Mouse (Mus musculus) CD4-positive, CD25-positive, alpha-beta regulatory T cell, adult 2 months (primary cell): Measurements from ENCODE around the gene Katnal1.

Source experiments
- DNase-seq: peaks from one replicate; pipeline ENCODE4 v3.0.0-alpha.2; 2012; ENCODE audit warnings: low read depth, low spot score

The Katnal1 gene

GRCm38 (mm10) chr5:148927717-148928223 lies 1.4 kb downstream of the Katnal1 start:
- DNase-seq, result no peak

DNA sequence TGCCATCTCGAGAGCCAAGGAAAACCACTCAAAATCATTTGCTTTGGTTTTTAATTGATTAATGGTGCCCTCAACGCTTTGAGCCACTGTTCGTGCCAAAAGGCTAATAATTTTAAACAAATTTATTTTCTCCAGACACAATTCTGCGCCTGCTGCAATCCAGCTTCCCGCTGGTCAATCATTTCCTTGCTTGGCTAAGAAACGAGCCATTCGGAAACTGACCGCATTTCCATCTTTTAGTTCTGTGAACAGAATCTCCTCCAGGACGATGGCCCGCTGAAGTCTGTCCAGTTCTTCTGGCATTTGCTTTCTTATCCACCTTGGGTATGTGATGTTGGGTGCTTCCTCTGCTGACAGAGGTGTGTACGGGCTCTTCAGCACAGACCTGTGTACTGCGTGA lies 4.5 kb downstream of the Katnal1 start:
- no peak for DNase-seq

GRCm38 (mm10) chr5:148924051-148924450 lies 5.1 kb downstream of the Katnal1 start:
- DNase-seq, result no peak

DNA sequence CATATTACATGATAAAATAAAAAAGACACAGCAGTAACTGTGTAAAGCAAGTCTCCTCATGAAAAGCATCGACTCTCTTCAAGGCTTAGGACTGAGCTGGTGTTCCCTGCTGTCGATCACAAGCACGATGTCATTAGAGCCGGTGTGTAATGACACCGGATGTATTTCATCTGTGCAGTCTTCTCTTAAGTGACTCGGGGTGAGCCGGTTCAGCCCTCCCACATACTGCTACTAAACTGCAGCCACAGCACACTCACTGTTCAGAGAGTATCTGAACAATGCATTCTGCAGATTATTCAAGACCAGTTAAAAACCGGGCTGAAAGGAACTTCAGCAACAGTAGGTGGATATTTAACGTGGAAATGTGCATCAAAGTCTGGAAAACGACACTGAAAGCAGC lies 5.7 kb downstream of the Katnal1 start:
- no peak for DNase-seq

- no peak for DNase-seq
Observed at GRCm38 (mm10) chr5:148922773-148923172, 6.3 kb downstream of the Katnal1 start.

- no peak for DNase-seq
Observed at GRCm38 (mm10) chr5:148918049-148918448, 11.1 kb downstream of the Katnal1 start.

GRCm38 (mm10) chr5:148916775-148917174 lies 12.3 kb downstream of the Katnal1 start:
- no peak for DNase-seq

DNA sequence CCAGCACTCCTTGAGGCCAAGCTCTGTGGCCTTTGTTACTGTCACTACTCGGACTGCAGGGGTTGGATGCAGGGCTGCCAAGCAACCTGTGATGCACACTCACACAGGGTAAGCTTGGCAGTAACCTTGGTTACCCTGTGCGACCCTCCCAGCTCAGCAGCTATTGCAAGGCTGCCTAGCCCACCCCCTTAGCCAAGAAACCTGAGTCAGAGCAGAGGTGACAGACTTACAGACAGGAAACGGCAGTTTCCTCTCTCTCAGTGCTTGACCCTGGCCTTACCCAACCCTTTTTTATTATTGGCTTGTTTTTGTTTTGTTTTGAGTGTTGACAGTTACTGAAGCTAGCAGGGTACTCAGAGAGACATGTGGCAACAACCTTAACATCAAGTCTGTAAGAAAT lies 16.9 kb downstream of the Katnal1 start:
- DNase-seq, result peak; percentile 27

- DNase-seq, result peak; percentile 47
Observed at GRCm38 (mm10) chr5:148910066-148910465, 19.1 kb downstream of the Katnal1 start.

GRCm38 (mm10) chr5:148909402-148909801 lies 19.7 kb downstream of the Katnal1 start:
- no peak for DNase-seq

DNA sequence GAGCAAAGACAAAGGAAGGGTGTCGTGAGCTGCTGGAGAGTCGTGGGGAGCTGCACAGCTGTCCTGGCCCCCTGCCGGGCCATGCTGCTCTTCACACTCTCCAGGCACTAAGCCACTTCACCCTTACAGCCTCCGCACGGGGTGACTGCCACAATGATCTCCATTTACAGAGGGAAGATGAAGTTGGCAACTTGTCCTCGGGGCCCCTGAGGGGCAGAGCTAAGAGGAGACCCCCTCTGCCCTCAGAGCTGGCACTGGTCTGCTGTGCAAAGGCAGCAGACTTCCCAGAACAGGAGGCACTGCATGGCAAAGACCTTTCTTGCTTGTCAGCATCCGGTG lies 20.1 kb downstream of the Katnal1 start:
- DNase-seq, result no peak

DNA sequence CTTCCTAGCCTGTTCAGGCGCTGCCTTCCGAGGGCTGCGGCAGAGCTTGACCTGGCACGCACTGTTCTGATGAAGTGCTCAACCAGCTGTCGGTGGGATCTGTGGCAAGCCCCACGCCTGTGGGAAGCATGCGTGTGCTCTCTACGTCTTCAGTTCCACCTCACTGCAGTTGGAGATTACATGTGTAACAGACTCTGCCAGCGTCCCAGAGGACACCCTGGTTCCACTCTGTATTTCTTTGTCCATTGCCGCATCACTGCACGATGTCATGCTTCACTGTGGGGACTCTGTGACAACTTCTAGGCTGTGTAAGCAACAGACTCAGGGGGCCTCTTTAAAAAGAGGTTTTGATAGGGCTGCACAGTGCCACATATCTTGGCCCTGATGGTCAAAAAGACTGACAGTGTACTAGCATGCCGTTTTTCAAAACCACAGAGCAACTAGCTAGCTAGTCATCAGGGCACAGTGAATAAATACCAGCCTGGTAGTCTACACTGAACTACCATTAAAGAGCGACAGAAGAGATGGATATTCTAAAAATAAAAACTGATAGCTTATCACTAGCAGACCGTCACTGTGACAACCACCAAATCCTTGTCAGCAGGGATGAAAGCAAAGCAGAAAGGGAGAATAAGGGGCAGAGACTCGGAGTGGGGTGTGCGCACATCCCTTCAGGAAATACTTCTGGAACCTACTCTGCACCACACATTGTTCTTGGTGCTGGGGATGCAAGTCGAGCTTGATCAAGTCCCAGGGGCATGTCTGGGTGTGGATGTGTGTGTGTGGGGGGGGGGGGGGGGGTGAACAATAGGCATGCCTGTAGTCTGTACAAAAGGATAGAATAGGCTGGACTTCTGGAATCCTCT lies 20.7 kb downstream of the Katnal1 start:
- DNase-seq, result no peak

DNA sequence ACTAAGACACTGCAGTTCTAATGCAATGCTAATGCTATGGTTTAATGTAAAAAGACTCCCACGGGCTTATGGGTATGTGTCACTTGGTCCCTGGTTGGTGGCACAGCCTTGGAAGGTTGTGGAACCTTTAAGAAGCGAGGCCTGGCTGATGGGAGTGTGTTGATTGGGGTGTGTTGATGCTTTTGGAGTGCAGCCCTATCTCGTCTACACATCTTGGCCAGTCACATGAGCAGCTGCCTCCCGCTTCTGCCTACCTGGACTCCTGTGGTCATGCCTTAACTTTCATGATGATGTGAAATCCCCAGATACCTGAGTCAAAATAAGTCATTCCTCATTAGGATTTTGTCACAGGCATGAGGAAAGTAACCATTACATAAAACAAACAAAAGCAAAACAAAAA lies 22.8 kb downstream of the Katnal1 start:
- no peak for DNase-seq

GRCm38 (mm10) chr5:148904846-148905245 lies 24.3 kb downstream of the Katnal1 start:
- peak; percentile 87 for DNase-seq

DNA sequence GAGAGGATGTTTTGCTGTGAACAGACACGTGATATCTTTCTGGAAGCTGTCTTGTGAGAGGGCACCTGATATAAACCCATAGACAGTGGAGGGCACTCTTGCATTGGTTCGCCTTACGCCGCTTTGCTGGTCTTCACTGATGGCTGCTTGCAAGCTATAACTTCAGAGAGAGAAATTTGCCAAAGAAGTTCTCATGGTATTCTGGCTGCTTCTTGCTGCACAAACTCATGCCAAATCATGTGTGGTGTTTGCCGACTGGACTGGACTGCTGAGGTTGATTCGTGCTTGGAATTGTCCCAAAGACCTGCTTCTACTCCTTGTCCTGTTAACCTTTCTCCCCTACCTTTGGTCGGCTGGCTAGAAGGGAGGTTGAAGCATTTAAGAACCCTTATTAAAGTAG lies 29.8 kb downstream of the Katnal1 start:
- DNase-seq, result no peak

DNA sequence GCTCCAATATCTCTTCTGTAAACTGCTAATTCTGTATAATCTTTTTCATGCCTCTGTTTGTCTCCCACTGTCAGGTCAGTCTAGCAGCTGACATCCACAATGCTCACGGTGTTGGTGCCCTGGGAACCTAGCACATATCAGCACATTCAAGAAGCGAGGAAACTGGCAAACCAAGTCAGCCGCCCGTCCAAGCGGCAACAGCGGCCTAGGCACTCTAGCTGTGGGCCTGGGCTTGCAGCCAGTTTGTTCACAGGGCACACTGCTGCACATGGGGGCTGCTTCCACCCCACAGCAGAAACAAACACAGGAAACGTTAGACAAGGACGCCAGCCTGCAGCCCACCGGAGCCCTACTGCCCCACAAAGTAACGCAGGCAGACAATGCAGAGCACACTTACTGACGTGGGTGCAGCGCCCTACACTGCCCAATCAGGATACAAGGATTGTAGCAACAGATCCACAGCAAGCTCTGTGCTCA lies 31.1 kb downstream of the Katnal1 start:
- DNase-seq, result no peak

DNA sequence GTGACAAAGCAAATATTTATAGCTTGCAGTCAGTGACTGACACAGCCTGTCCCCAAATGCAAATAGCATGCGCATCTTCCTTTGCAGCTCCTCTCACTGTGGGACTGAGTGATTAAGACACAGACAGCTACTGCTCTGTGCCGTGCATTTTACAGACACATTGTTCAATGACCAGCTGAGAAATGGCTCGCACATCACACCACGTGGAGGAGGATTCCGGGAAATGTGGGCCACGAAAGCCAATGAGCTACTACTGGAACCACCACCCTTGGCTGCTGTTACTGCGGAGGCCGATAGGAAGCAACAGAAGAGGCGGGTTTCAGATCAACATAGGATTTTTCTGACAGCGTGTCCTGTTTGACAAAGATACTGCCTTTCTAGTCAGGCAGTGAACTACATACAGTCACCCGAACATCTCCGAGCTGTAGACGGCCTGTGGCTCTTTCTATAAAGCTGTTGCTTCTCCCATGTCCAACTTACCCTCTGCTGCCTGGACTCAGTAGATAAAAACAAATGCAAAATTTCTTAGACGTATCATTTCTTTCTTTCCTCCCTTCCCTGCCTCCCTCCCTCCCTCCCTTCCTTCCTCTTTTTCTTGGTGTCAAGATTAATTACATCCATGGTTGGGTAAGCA lies 31.9 kb downstream of the Katnal1 start:
- no peak for DNase-seq

DNA sequence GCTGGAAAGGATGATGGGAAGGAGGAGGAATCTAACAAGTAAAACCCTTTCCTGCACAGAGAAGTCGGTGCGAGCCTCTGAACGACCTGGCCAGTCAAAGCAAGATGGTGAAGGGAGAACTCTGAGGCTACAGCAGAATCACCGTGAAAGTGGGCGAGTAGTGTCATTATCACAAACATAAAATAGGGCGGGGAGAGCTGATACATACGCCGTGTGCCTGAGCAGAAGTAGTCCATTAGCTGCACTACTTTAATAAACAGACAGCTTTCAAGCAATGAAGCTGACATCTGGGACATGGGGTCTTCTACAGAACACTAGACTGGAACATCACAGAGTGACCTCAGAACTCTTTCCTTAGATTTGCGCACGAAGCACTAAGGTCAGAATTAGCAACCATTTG lies 32.6 kb downstream of the Katnal1 start:
- no peak for DNase-seq

DNA sequence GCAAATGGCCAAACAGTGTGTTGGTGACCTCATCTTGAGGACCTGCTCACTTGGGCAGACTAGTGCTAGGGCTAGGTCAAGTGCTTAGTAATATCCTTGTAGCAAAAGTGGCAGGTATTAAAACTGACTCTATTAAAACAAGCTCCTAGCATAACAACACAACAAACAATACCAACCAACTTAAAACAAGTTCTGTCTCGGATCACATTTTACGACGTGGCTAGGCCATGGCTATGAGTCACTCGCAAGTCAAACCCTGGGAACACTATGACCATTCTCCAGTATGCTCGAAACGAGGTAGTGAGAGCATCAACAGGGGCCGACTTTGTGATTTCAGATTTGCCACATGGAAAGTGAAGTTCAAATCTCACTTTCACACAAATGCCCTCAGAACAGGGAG lies 33.3 kb downstream of the Katnal1 start:
- DNase-seq, result no peak

- no peak for DNase-seq
Observed at GRCm38 (mm10) chr5:148895034-148895433, 34.1 kb downstream of the Katnal1 start.

- DNase-seq, result no peak
Observed at GRCm38 (mm10) chr5:148890237-148890636, 38.9 kb downstream of the Katnal1 start.

- peak; percentile 51 for DNase-seq
Observed at GRCm38 (mm10) chr5:148888032-148888431, 41.1 kb downstream of the Katnal1 start.
